Mouse (Mus musculus) brown adipose tissue, adult 24 weeks (tissue): ENCODE measurements around the gene Rock2. TPM values are rescaled to one million over a fixed set of nuclear protein-coding genes. Genes with fewer than 3 reads are reported as not detected.

Experiments
- H3K27ac ChIP-seq: fragments of 200-500 bp; replicated peaks from 2 replicates; pipeline ENCODE4 v1.5.1; 2012; ENCODE audit warnings: low read depth, mild to moderate bottlenecking, low read length
- H3K4me1 ChIP-seq: fragments of 200-500 bp; 2 replicates; pipeline ENCODE4 v1.6.1; 2012; ENCODE audit warnings: low read length, mixed read lengths; ENCODE audit not compliant: control insufficient read depth, insufficient read depth, insufficient read length
- H3K4me3 ChIP-seq: fragments of 200-500 bp; 2 replicates; pipeline ENCODE4 v1.5.1; 2012; ENCODE audit warnings: low read depth, mild to moderate bottlenecking, low read length, moderate library complexity; ENCODE audit not compliant: insufficient read depth
- polyA plus RNA-seq: library from polyadenylated mRNA; stranded (reverse); fragments of >200 nt; gene quantifications from 2 replicates; pipeline ENCODE4 v1.2.4, GENCODE M21; 2012; ENCODE audit not compliant: missing spikeins, insufficient read depth, insufficient read length

Rock2 gene
- polyA plus RNA-seq, 1 experiment, result 31.0 TPM

- Histone ChIP-seq H3K27ac (no peak overlapping the region), H3K4me1 (peaks cover 20% of the 10 kb centered on the region), H3K4me3 (no peak overlapping the region)
Measured at GRCm38 (mm10) chr12:16879369-16879768, 15.3 kb upstream of the Rock2 start.

GRCm38 (mm10) chr12:16880077-16880476 lies 14.6 kb upstream of the Rock2 start:
- Histone ChIP-seq H3K4me1 (peaks cover 13% of the 10 kb centered on the region), H3K27ac (no peak overlapping the region), H3K4me3 (no peak overlapping the region)

- Histone ChIP-seq H3K4me1 (peaks cover 2% of the 10 kb centered on the region; the same call in 1 of the 2 replicates), H3K27ac (no peak overlapping the region), H3K4me3 (no peak overlapping the region)
Measured at GRCm38 (mm10) chr12:16882442-16882841, 12.3 kb upstream of the Rock2 start.

GRCm38 (mm10) chr12:16883111-16883510 lies 11.6 kb upstream of the Rock2 start:
- Histone ChIP-seq H3K4me1 (peaks cover 2% of the 10 kb centered on the region; the same call in 1 of the 2 replicates), H3K27ac (no peak overlapping the region)

DNA sequence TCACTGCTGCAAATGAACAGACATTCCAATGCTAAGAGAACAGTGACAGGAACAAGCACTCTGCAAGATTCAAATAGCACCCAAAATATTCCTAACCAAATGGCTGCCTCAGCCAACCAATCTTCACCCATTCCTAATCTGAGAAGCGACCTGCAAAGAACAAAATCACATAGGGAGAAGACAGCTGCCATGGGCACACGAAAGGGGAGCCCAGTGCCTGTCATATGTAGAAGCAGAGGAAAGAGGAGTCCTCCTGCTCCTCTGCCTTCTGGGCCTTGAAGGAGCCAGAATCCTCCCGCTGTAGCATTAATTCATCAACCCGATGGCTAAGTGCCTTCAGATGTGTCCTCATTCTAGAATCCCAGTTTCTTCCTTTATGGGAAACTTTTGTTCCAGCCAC lies 10.2 kb upstream of the Rock2 start:
- Histone ChIP-seq H3K4me1 (no peaks in the 10 kb centered on the region; the same call in 1 of the 2 replicates), H3K27ac (no peak overlapping the region), H3K4me3 (no peak overlapping the region)

More at GRCm38 (mm10) chr12:16883111-16883510, 11.6 kb upstream of the Rock2 start:
- H3K4me3 ChIP-seq, result no peak overlapping the region

- Histone ChIP-seq H3K4me3 (no peak overlapping the region), H3K27ac (no peak overlapping the region)
Measured at GRCm38 (mm10) chr12:16886354-16886753, 8.3 kb upstream of the Rock2 start.

DNA sequence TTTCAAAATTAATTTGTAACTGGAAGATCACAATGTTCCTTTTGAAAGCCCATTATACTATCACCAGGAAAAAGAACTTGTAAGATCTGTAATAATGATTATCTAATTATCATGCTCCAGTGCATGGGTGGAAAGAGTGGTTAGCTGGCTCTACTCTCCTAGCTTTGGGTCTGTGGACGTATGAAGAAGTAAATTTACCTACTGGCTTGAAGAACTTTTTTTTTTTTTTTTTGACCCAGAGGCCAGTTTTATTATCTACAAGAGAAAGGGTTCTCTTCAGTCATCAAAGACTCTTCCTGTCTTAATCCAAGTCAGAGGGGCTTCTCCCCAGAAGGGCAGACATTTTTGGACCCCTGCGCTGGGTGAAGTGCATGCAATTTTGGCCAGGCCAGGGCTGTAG lies 1.7 kb upstream of the Rock2 start:
- peak overlapping the region; percentile 99 for H3K27ac ChIP-seq
- peaks cover 8% of the 10 kb centered on the region for H3K4me1 ChIP-seq
- H3K4me3 ChIP-seq, result no peak overlapping the region

More at GRCm38 (mm10) chr12:16886354-16886753, 8.3 kb upstream of the Rock2 start:
- H3K4me1 ChIP-seq, result no peaks in the 10 kb centered on the region; the same call in 1 of the 2 replicates

GRCm38 (mm10) chr12:16893656-16894395 lies 869 bp upstream of the Rock2 start:
- H3K4me3 ChIP-seq, result peak overlapping the region; percentile 81
- peak overlapping the region; percentile 99 for H3K27ac ChIP-seq
- H3K4me1 ChIP-seq, result peaks cover 8% of the 10 kb centered on the region

- H3K4me1 ChIP-seq, result peaks cover 8% of the 10 kb centered on the region
- H3K27ac ChIP-seq, result peak overlapping the region; percentile 90
- peak overlapping the region; percentile 94 for H3K4me3 ChIP-seq
Measured at GRCm38 (mm10) chr12:16895221-16895928, 680 bp downstream of the Rock2 start.

GRCm38 (mm10) chr12:16896073-16896789 lies 1.5 kb downstream of the Rock2 start:
- H3K4me3 ChIP-seq, result peak overlapping the region; percentile 94
- H3K4me1 ChIP-seq, result peaks cover 8% of the 10 kb centered on the region
- peak overlapping the region; percentile 90 for H3K27ac ChIP-seq

DNA sequence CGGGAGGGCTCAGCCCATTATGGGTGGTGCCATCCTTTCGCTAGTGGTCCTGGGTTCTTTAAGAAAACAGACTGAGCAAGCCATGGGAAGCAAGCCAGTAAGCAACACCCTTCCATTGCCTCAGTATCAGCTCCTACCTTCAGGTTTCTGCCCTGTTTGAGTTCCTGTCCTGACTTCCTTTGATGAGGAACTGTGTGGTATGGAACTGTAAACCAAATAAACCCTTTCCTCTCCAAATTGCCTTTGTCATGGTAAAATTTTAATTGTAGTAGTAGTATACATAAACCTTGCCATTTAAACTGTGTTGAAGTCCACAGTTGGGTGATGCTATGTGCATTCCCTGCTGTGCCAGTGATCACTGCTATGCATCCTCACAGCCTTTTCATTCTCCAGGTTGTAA lies 2.5 kb downstream of the Rock2 start:
- Histone ChIP-seq H3K27ac (0 out of 2 replicates have a peak overlapping the region, but pooled peaks have one; percentile 9), H3K4me1 (peaks cover 9% of the 10 kb centered on the region), H3K4me3 (0 out of 2 replicates have a peak overlapping the region, but pooled peaks have one; percentile 35)

DNA sequence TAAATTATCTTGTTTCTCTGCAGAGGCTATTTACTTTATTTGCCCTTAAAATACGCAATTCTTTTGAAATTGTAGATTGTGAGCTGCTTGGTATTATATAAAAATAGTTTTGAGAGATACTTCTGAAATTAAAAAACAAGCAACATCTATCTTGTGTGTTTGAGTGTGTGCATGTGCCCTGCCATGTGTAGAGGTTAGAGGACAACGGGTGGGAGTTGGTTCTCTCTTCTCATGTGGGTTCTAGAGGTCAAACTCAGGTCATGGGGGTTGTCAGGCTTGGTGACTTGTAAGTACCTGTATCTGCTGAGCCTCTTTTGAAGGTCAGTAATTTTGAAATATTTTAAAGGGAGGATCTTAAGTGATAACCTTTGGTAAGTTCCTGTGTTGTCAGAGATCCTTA lies 3.5 kb downstream of the Rock2 start:
- H3K27ac ChIP-seq, result no peak overlapping the region; the same call in 1 of the 2 replicates
- no peak overlapping the region for H3K4me3 ChIP-seq
- H3K4me1 ChIP-seq, result peaks cover 8% of the 10 kb centered on the region

DNA sequence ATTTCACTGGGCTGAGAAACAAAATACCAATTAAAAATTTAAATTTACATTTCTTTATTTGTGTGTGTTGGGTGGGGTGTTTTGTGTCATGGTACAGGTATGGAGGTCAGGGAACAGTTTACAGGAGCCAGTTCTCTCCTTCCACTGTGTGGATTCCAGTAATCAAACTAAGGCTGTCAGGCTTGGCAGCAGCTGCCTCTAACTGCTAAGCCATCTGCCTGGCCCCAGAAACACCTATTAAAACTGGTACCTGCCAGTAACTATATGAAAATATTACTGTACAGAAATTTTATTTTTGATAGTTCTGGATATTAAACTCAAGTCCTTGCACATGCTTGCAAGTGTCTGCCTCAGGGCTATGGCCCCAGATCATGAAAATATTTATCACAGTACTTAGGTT lies 4.1 kb downstream of the Rock2 start:
- H3K27ac ChIP-seq, result no peak overlapping the region
- H3K4me1 ChIP-seq, result peaks cover 4% of the 10 kb centered on the region
- H3K4me3 ChIP-seq, result no peak overlapping the region

DNA sequence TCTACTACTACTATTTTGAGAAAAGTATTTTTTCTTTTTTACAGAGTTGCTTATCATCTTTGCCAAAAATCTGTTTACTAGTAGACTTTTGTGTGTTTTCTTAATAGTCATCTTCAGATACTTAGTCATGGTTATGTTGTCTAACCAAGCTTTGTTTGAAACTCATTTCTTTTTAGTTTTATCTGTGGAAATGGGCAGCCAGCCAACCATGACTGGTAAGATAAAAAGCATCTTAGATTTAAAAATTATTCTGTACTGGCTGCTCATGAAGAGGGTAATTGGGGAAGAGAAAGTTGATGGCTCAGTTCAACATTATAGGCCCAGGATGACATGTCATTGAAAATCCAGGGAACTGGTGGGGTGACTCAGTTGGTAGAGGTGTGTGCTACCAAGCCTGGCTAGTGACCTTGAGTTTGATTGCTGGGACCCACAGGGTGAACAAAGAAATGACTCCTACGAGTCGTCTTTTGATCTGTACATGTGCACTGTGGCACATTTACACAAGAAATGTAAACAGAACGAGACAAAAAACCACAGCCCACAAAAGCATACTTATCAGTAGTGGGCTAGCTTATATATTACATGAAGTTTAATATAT lies 6.0 kb downstream of the Rock2 start:
- no peak overlapping the region for H3K27ac ChIP-seq
- H3K4me1 ChIP-seq, result peaks cover 4% of the 10 kb centered on the region

More for the DNA sequence above, 6.0 kb downstream of the Rock2 start:
- H3K4me3 ChIP-seq, result no peak overlapping the region
